Mouse (Mus musculus) lung, embryonic 14.5 days (tissue): ENCODE data around the gene Krtap19-9b. TPM values are rescaled to one million over a fixed set of nuclear protein-coding genes. Genes with fewer than 3 reads are reported as not detected.

Source experiments
- ATAC-seq: fragments of 200-750 bp; cut with Nextera tagmentation; 2 replicates; pipeline ENCODE4 v1.8.0; 2017; ENCODE audit warnings: mild to moderate bottlenecking, moderate TSS enrichment, moderate library complexity; ENCODE audit not compliant: insufficient read depth
- DNase-seq: peaks from one replicate; pipeline ENCODE4 v3.0.0-alpha.2; 2015
- H3K27ac ChIP-seq: fragments of 300-500 bp; sonication (generic); 2 replicates; pipeline ENCODE4 v1.5.1; 2014; ENCODE audit warnings: low read depth, mild to moderate bottlenecking, moderate library complexity
- H3K27me3 ChIP-seq: fragments of 300-500 bp; sonication (generic); 2 replicates; pipeline ENCODE4 v1.6.1; 2014; ENCODE audit warnings: low read length, control low read depth; ENCODE audit not compliant: insufficient read depth
- H3K36me3 ChIP-seq: fragments of 300-500 bp; sonication (generic); 2 replicates; pipeline ENCODE4 v1.6.1; 2014; ENCODE audit warnings: control low read depth; ENCODE audit not compliant: insufficient read depth
- H3K4me1 ChIP-seq: fragments of 300-500 bp; sonication (generic); 2 replicates; pipeline ENCODE4 v1.6.1; 2014; ENCODE audit warnings: antibody characterized with exemption, control low read depth; ENCODE audit not compliant: insufficient read depth
- H3K4me2 ChIP-seq: fragments of 300-500 bp; sonication (generic); 2 replicates; pipeline ENCODE4 v1.6.1; 2014; ENCODE audit warnings: mild to moderate bottlenecking
- H3K4me3 ChIP-seq: fragments of 300-500 bp; sonication (generic); 2 replicates; pipeline ENCODE4 v1.5.1; 2014; ENCODE audit warnings: low read depth, low read length
- H3K9ac ChIP-seq: fragments of 300-500 bp; sonication (generic); 2 replicates; pipeline ENCODE4 v1.6.1; 2014
- H3K9me3 ChIP-seq: fragments of 300-500 bp; sonication (generic); 2 replicates; pipeline ENCODE4 v1.6.1; 2016; ENCODE audit warnings: low read depth, low read length, control low read depth
- CTCF ChIP-seq: IDR thresholded peaks from 2 replicates; pipeline ENCODE4 v1.5.1; 2016; ENCODE audit warnings: antibody characterized with exemption, low read depth
- WGBS: fragments of 180-500 bp; shearing (Covaris S2); extraction: QIAGEN DNeasy Blood & Tissue Kit; methylation state at CpG from one replicate; pipeline ENCODE4 v1.1.7; 2014; 5-methylcytosine and 5-hydroxymethylcytosine counted together
- polyA plus RNA-seq: library from polyadenylated mRNA; unstranded; fragments of >200 nt; fragmentation: Nextera tagmentation; extraction: Ambion mirVana; gene quantifications from 2 replicates; pipeline ENCODE4 v1.2.1, GENCODE M21; 2014

The Krtap19-9b gene
- not detected in 2 replicates for polyA plus RNA-seq

DNA sequence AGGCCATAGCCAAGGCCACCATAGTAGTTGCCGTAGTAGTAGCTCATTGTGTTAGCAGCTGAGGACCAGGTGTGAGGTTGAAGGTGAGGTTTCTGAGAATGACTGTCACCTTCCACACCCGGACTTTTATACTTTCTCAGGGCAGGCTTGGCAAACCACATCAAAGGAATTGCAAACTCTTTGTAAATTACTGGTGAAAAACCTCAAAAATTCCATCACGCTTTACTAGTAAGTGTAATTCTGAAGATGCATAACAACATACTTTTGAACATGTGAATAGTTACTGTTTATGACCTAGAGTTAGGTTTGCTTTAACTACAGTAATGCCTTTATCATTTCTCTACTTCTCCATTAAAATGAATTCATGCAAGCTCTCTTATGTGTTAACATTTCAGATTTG lies at the start of gene Krtap19-9b:
Gene Krtap19-9b (minus strand): TSS at position 101 of the 400 bp plus-strand sequence.
- Histone ChIP-seq H3K27me3 (no peaks in the 10 kb centered on the region), H3K9ac (no peak within 1 kb of the TSS), H3K4me1 (no peaks in the 10 kb centered on the region), H3K9me3 (no peaks in the 10 kb centered on the region), H3K4me3 (no peak within 1 kb of the TSS), H3K4me2 (no peak within 1 kb of the TSS), H3K27ac (no peak within 1 kb of the TSS), H3K36me3 (no peaks in the 10 kb centered on the region)
- ATAC-seq (no peak), DNase-seq (no peak)
- TF ChIP-seq CTCF: no peak
- WGBS: 88% methylated on average over 3 of the region's 3 CpGs

- Histone ChIP-seq H3K27me3 (no peaks in the 10 kb centered on the region), H3K27ac (no peak within 1 kb of the TSS), H3K36me3 (no peaks in the 10 kb centered on the region), H3K4me3 (no peak within 1 kb of the TSS), H3K9ac (no peak within 1 kb of the TSS), H3K9me3 (no peaks in the 10 kb centered on the region), H3K4me1 (no peaks in the 10 kb centered on the region), H3K4me2 (no peak within 1 kb of the TSS)
- DNase-seq (no peak), ATAC-seq (no peak)
- no peak for TF ChIP-seq CTCF
- WGBS: 85% methylated on average over 7 of the region's 7 CpGs
Measured at GRCm38 (mm10) chr16:88962773-88963172, 30.7 kb upstream of the Krtap19-9b start, which contains the start of gene Krtap16-3. Gene Krtap16-3 (minus strand): TSS chr16:88962873.

DNA sequence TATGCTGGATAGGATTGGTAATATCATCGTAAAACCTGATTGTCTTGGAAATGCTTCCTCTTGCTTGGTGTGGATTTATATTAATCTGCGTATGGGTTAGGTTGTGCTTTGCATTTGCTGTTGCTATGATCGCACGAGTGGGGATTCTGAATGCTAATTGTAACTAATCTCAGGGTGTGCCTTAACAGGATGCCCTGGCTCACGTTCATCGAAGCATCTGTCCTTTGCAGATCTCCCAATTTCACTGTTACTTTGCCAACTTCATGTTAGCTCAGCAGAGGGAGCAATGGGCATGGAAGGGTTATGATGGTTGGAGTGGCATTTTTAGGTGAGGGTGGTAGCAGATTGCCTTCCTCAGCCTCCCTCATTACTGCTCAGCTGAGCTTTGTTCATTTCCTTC lies 9.0 kb upstream of the Krtap19-9b start:
- Histone ChIP-seq H3K4me3 (no peak overlapping the region), H3K27me3 (no peaks in the 10 kb centered on the region), H3K4me2 (no peak overlapping the region), H3K9me3 (no peaks in the 10 kb centered on the region), H3K9ac (no peak overlapping the region), H3K27ac (no peak overlapping the region), H3K36me3 (no peaks in the 10 kb centered on the region), H3K4me1 (no peaks in the 10 kb centered on the region)
- no peak for DNase-seq
- TF ChIP-seq CTCF: no peak
- 89% methylated on average over 6 of the region's 6 CpGs for WGBS
- ATAC-seq: no peak

DNA sequence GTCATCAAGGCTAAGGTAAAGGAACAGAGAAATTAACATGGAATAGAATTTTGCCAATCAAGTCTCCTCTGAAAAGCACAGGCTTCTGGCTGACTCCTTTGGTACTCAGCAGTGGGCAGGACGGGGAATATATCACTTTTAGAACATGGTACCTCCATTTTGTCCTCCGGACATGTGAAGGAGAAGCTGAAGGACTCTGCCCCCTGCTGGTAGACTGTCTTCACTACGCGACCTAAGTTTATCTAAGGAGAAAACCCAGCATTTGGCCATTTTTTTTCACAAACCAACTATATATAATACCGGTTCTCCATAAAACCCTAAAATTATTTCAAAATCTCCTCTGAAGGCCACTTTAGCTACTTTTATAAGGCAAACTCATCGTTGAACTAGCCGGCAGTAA lies 6.2 kb upstream of the Krtap19-9b start:
- Histone ChIP-seq H3K36me3 (no peaks in the 10 kb centered on the region), H3K9ac (no peak overlapping the region), H3K9me3 (no peaks in the 10 kb centered on the region), H3K4me2 (no peak overlapping the region), H3K27ac (no peak overlapping the region), H3K4me3 (no peak overlapping the region), H3K27me3 (no peaks in the 10 kb centered on the region), H3K4me1 (no peaks in the 10 kb centered on the region)
- ATAC-seq (no peak), DNase-seq (peak; percentile 63)
- peak; percentile 37 for TF ChIP-seq CTCF
- WGBS: 72% methylated on average over 7 of the region's 7 CpGs

GRCm38 (mm10) chr16:88896357-88896756 lies 35.7 kb downstream of the Krtap19-9b start, which contains the start of gene Krtap19-5:
Gene Krtap19-5 (minus strand): TSS chr16:88896457.
- ATAC-seq (no peak), DNase-seq (no peak)
- 89% methylated on average over 6 of the region's 6 CpGs for WGBS
- Histone ChIP-seq H3K27me3 (no peaks in the 10 kb centered on the region), H3K9me3 (no peaks in the 10 kb centered on the region), H3K27ac (no peak within 1 kb of the TSS), H3K4me2 (no peak within 1 kb of the TSS), H3K9ac (no peak within 1 kb of the TSS), H3K36me3 (no peaks in the 10 kb centered on the region), H3K4me1 (no peaks in the 10 kb centered on the region), H3K4me3 (no peak within 1 kb of the TSS)
- TF ChIP-seq CTCF: no peak

- Histone ChIP-seq H3K27ac (no peak overlapping the region), H3K36me3 (no peaks in the 10 kb centered on the region), H3K4me2 (no peak overlapping the region), H3K9me3 (no peaks in the 10 kb centered on the region), H3K27me3 (no peaks in the 10 kb centered on the region), H3K9ac (no peak overlapping the region), H3K4me3 (no peak overlapping the region), H3K4me1 (no peaks in the 10 kb centered on the region)
- DNase-seq: no peak
- TF ChIP-seq CTCF: no peak
- WGBS: 76% methylated on average over 6 of the region's 6 CpGs
- no peak for ATAC-seq
Measured at GRCm38 (mm10) chr16:88886870-88887269, 45.2 kb downstream of the Krtap19-9b start.

- H3K4me2 ChIP-seq: no peak within 1 kb of the TSS
- no peaks in the 10 kb centered on the region for H3K36me3 ChIP-seq
- H3K9ac ChIP-seq: no peak within 1 kb of the TSS
- no peaks in the 10 kb centered on the region for H3K4me1 ChIP-seq
- WGBS: 89% methylated on average over 5 of the region's 5 CpGs
- no peaks in the 10 kb centered on the region for H3K9me3 ChIP-seq
- TF ChIP-seq CTCF: no peak
- DNase-seq (no peak), ATAC-seq (no peak)
- H3K4me3 ChIP-seq: no peak within 1 kb of the TSS
- H3K27me3 ChIP-seq: no peaks in the 10 kb centered on the region
- no peak within 1 kb of the TSS for H3K27ac ChIP-seq
Measured at GRCm38 (mm10) chr16:88884989-88885388, 47.1 kb downstream of the Krtap19-9b start, which contains the start of gene Krtap19-4. Gene Krtap19-4 (minus strand): TSS chr16:88885089.

Other genes starting within 250 kb of the Krtap19-9b start
- not detected in 2 replicates for gene 2310061N02Rik, start 224.3 kb downstream of the Krtap19-9b start, polyA plus RNA-seq
- not detected in 2 replicates for gene Krtap13-1, start 203.4 kb downstream of the Krtap19-9b start, polyA plus RNA-seq
- gene Krtap13, start 180.6 kb downstream of the Krtap19-9b start, polyA plus RNA-seq: not detected in 2 replicates
- not detected in 2 replicates for gene 2310034C09Rik, start 173.4 kb downstream of the Krtap19-9b start, polyA plus RNA-seq
- not detected in 2 replicates for gene 2310057N15Rik, start 158.1 kb downstream of the Krtap19-9b start, polyA plus RNA-seq
- not detected in 2 replicates for gene Gm5965, start 154.4 kb downstream of the Krtap19-9b start, polyA plus RNA-seq
- not detected in 2 replicates for gene Gm20741, start 120.0 kb downstream of the Krtap19-9b start, polyA plus RNA-seq
- not detected in 2 replicates for gene Krtap15, start 112.0 kb downstream of the Krtap19-9b start, polyA plus RNA-seq
- not detected in 2 replicates for gene Krtap14, start 106.1 kb downstream of the Krtap19-9b start, polyA plus RNA-seq
- not detected in 2 replicates for gene Krtap19-1, start 62.9 kb downstream of the Krtap19-9b start, polyA plus RNA-seq
- gene Krtap19-2, start 58.0 kb downstream of the Krtap19-9b start, polyA plus RNA-seq: not detected in 2 replicates
- not detected in 2 replicates for gene Krtap19-3, start 54.2 kb downstream of the Krtap19-9b start, polyA plus RNA-seq
- gene Krtap19-4, start 47.2 kb downstream of the Krtap19-9b start, polyA plus RNA-seq: not detected in 2 replicates
- gene Krtap19-5, start 35.8 kb downstream of the Krtap19-9b start, polyA plus RNA-seq: not detected in 2 replicates
- gene Krtap16-3, start 30.6 kb upstream of the Krtap19-9b start, polyA plus RNA-seq: not detected in 2 replicates
- gene Krtap22-2, start 78.5 kb upstream of the Krtap19-9b start, polyA plus RNA-seq: not detected in 2 replicates
- not detected in 2 replicates for gene Gm10229, start 83.0 kb upstream of the Krtap19-9b start, polyA plus RNA-seq
- gene Krtap6-1, start 99.4 kb upstream of the Krtap19-9b start, polyA plus RNA-seq: not detected in 2 replicates
- not detected in 2 replicates for gene Gm10228, start 109.2 kb upstream of the Krtap19-9b start, polyA plus RNA-seq
- gene Krtap6-5, start 115.6 kb upstream of the Krtap19-9b start, polyA plus RNA-seq: not detected in 2 replicates
- not detected in 2 replicates for gene 1110025L11Rik, start 131.7 kb upstream of the Krtap19-9b start, polyA plus RNA-seq
- gene Krtap6-3, start 151.8 kb upstream of the Krtap19-9b start, polyA plus RNA-seq: not detected in 2 replicates
- gene Gm6358, start 208.6 kb upstream of the Krtap19-9b start, polyA plus RNA-seq: not detected in 2 replicates
- not detected in 2 replicates for gene Gm10061, start 218.8 kb upstream of the Krtap19-9b start, polyA plus RNA-seq
- gene Gm9789, start 225.7 kb upstream of the Krtap19-9b start, polyA plus RNA-seq: not detected in 2 replicates
- gene Gm7735, start 237.2 kb upstream of the Krtap19-9b start, polyA plus RNA-seq: not detected in 2 replicates
- gene 1110057P08Rik, start 242.5 kb upstream of the Krtap19-9b start, polyA plus RNA-seq: not detected in 2 replicates